Mouse (Mus musculus): ENCODE results near the gene Hoxd1. TPM values are rescaled to one million over a fixed set of nuclear protein-coding genes. Genes with fewer than 3 reads are reported as not detected.

Hoxd1 gene
- total RNA-seq, 2 experiments from 2014 or later: 0.25 TPM; not detected in 1

- DNase-seq: no peak
Observed at GRCm38 (mm10) chr2:74732513-74733316, 30.1 kb upstream of the Hoxd1 start.

DNA sequence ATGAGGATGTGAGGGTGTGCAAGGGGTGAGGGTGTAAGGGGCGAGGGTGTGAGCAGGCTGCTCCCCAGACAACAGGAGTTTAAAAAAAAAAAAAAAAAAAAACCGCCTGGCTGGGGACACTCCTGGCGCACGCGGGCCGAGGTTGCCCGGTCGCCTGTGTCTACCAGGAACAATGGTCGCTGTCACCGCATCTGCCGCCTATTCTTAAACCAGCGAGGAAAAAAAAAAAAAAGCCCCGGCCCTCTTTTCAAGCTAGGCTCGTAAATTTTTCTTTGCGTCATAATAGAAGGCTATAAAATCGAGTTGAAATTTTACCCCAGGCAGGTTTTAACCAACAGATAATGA is 29.5 kb upstream of the Hoxd1 start:
- DNase-seq: no peak

DNA sequence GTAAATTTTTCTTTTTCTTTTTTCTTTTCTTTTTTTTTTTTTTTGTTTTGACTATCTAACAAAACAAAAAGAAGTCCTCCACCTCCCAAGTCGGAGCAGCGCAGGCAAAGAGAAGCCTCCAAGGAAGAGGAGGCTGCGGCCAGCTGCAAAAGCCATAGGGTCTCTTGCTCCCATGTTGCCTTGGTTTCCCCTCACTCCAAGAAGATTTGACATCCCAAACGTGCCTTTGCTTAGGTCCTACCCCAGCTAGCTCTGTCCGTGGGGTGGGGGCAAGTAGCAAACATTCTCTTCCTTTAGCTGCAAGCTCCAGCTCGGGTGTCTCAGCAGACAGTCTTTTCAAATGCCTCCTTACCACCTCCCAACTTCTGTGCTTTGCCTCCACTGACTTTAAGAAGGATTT is 29.0 kb upstream of the Hoxd1 start:
- DNase-seq: no peak

- no peak for DNase-seq
Observed at GRCm38 (mm10) chr2:74734451-74734850, 28.3 kb upstream of the Hoxd1 start.

GRCm38 (mm10) chr2:74734996-74735811 is 27.6 kb upstream of the Hoxd1 start:
- DNase-seq: no peak

DNA sequence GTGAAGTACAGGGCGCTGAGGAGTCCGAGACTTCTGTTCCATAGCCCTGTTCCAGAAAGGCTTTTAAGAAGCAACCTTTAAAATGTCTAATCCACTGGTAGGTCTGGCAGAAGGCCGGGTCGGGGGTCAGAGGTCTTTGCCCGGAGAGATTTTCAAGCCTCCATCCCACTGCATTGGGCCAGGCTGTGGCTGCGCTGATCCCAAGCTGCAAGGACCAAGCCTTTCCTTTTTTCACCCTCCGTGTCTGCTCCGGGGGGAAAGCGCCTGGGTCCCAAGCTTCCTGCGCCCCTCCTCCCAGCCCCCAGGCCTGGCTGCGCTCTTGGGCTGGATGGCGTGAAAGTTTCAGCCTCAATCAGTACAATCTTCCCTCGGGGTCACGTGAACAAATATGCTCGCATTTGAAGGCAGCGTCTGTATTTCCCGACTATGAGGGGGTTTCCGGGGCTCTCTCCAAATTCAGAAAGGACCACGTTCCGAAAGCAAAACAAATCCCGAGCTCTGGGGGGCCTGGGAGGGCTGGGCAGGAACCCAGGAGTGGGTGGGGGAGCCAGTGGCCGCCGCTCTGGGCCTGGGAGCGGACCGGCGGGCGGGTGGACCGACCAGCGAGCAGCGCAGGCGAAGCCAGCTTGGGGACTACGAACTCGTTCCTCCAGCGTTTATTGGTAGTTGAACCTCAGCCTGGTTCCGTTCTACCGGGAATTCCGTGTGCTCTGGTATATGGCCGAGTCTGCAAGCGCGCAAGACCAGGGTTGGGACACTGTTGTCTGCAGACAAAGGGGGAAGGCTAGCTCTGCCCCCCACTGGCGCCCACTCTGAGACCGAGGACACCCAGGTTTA is 26.7 kb upstream of the Hoxd1 start:
- DNase-seq: no peak

DNA sequence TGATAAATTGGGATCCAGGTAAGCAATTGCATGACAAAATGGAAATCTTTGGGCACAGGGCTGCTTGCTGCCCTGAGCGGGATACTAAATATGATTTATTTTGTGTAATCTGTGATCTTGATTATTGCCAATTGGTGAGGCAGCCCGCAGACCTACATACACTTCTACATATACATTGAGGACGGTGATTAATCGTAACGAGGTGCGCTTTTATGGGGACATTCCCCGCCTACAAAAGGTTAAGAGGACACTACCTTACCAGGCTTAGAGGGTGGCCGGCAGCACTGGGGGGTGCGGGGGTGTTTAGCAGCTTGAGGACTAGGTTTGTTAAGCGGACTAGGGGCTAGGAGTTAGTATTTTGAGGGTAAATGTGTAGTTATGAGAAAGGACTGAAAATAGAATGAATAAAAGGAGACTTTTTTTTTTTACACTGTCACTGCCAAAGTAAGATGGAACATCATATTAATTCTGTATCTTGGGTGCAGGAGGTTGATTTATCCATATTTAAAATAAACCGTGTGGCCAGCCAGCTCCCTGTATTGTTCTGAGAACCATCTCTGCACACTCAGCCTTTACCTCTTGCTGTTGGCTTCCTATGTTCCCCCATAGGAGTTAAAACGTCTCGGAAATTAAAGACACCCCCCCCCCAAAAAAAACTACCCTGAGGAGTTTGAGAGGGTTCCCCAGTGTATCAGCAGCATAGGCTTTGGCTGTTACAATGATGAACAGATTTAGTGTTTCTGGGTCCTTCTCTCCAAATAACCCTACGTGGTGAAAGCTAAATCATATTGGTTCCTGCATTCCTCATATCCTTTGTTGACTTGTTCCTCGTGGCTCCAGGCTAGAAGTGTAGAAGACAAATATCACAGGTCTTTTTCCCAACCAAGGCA is 25.8 kb upstream of the Hoxd1 start:
- no peak for DNase-seq

GRCm38 (mm10) chr2:74737578-74738070 is 25.2 kb upstream of the Hoxd1 start:
- no peak for DNase-seq

GRCm38 (mm10) chr2:74738623-74739475 is 23.9 kb upstream of the Hoxd1 start:
- no peak for DNase-seq

DNA sequence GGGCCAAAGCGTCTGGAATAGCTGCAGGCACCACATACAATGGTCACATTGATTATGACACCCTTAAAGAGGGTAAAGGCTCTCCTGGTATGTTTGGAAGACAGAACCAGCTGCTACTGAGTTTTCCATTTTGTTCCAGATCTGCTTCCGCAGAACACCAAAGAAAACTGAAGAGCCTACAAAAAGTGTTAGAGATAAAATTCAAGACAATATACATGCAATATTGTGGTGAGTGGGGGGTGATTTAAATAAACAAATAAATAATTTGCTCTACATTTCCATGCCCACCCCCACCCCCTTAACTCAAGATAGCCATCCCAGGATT is 23.3 kb upstream of the Hoxd1 start:
- no peak for DNase-seq

GRCm38 (mm10) chr2:74739869-74740268 is 22.9 kb upstream of the Hoxd1 start:
- no peak for DNase-seq

GRCm38 (mm10) chr2:74740311-74741091 is 22.3 kb upstream of the Hoxd1 start:
- no peak for DNase-seq

- no peak for DNase-seq
Observed at GRCm38 (mm10) chr2:74741252-74741978, 21.4 kb upstream of the Hoxd1 start.

DNA sequence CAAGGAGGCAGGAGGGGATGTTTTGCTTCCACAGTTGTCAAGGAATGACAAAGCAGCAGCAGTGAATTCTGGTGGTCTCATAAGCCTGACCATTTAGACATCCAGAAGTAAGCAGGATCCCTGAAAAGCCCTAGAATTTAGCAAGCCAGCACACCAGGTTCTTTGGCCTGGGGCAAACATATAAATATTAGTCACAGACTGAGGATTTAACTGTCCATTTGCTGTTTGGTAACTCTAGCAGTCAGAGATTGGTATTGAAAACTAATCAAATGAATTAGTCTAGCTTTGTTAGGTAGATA is 20.9 kb upstream of the Hoxd1 start:
- no peak for DNase-seq

DNA sequence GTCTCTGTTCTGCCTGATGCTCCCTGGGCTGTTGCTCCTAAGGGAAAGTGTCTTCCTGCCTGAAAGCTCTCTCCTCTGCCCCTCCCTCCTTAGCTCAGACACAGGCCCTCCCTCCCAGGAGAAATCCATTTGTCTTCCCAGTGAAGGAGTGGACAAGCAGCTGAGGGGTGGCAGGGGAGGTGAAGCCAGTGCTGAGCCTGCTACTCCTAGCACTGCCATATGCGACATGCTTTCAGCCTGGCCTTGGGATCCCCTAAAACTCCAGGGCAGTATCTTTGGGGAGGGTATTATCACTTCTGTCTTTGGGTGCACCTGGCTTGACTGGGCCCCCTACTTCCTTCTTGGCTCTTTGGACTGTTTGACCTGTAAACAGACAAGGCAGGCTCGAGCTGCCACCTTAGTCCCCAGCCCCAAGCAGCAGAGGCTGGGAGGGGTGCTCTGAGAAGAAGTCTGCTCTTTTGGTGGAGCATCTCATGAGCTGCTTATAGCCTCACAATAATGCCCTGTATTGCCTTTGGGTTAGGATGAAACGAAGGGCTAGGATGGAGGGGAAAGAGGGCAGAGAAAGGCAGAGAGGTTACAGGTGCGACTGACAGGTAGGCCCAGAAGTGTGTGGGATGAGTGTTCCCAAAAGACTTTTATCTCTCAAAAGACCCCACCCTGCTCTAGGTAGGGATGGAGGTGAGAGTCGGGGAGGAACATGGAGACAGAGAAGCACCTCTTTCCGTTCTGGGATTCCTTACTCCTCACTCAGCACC is 17.1 kb upstream of the Hoxd1 start:
- DNase-seq: no peak

- no peak for DNase-seq
Observed at GRCm38 (mm10) chr2:74746298-74746921, 16.4 kb upstream of the Hoxd1 start.

GRCm38 (mm10) chr2:74747006-74747405 is 15.8 kb upstream of the Hoxd1 start:
- no peak for DNase-seq

DNA sequence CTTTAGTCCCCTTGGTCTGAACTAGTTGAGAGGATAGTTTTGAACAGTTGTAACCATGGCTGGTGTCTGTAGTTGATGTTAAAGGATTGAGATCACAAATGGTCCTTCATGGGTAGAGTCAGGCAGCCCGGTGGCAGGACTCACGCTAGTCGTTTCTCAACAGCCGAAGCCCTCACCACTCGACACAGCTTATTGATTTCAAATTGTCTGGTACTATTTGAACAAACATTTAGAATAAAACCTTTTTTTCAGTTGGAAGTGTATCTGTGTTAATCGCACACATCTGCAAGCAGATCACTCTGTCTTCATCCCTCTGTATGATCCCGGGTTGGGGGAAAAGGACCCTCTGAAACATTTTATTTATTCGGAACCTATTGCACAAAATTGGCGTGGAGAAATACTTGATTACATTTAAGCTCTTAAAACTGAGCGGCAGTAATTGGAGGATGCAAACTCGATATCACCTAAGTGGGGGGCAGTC is 15.1 kb upstream of the Hoxd1 start:
- DNase-seq: no peak
